Mouse (Mus musculus) MEL (cell line): ENCODE measurements around the gene Nfkbil1.

Experiments used
- CTCF ChIP-seq, 3 experiments: IDR thresholded peaks in 2 of 3; conservative IDR thresholded peaks in 1 of 3; 2 replicates each; pipeline ENCODE4 v1.5.1; 2011 to 2012; ENCODE audit warnings: low read length in 3 of 3, low read depth in 2 of 3, mild to moderate bottlenecking in 2 of 3, improper control_type of control experiment in 1 of 3, inconsistent platforms in 1 of 3, mixed read lengths in 1 of 3, moderate library complexity in 1 of 3; ENCODE audit not compliant: control insufficient read depth in 1 of 3, insufficient read depth in 1 of 3, poor library complexity in 1 of 3, severe bottlenecking in 1 of 3
- EP300 ChIP-seq, 2 experiments: IDR thresholded peaks; 2 replicates each; pipeline ENCODE4 v1.6.1; 2011; ENCODE audit warnings: improper control_type of control experiment in 2 of 2, low read length in 2 of 2, low read depth in 1 of 2, mild to moderate bottlenecking in 1 of 2
- ETS1 ChIP-seq: IDR thresholded peaks from 2 replicates; pipeline ENCODE4 v1.6.1; 2012; ENCODE audit warnings: low read depth, mild to moderate bottlenecking, inconsistent platforms, low read length, improper control_type of control experiment, moderate library complexity
- POLR2A ChIP-seq, 2 experiments: IDR thresholded peaks; 2 replicates each; pipeline ENCODE4 v1.6.1; 2011 to 2012; ENCODE audit warnings: low read length in 2 of 2, mild to moderate bottlenecking in 2 of 2, control low read depth in 1 of 2, improper control_type of control experiment in 1 of 2, low read depth in 1 of 2, moderate library complexity in 1 of 2; ENCODE audit not compliant: control insufficient read depth in 1 of 2, insufficient read depth in 1 of 2, poor library complexity in 1 of 2
- POLR2AphosphoS5 ChIP-seq: IDR thresholded peaks from 2 replicates; pipeline ENCODE4 v1.6.1; 2012; ENCODE audit warnings: low read depth, borderline replicate concordance, mild to moderate bottlenecking, inconsistent platforms, low read length, moderate library complexity, mixed read lengths
- USF2 ChIP-seq, 2 experiments: IDR thresholded peaks; 2 replicates each; pipeline ENCODE4 v1.6.1; 2011 to 2012; ENCODE audit warnings: improper control_type of control experiment in 2 of 2, low read length in 2 of 2, borderline replicate concordance in 1 of 2, inconsistent platforms in 1 of 2, low read depth in 1 of 2, mild to moderate bottlenecking in 1 of 2; ENCODE audit not compliant: insufficient read depth in 1 of 2
- ZC3H11A ChIP-seq: IDR thresholded peaks from 2 replicates; pipeline ENCODE4 v1.6.1; 2012; ENCODE audit warnings: low read depth, mild to moderate bottlenecking, inconsistent platforms, low read length, improper control_type of control experiment

- no peak for TF ChIP-seq ZC3H11A
- TF ChIP-seq ETS1: no peak
- TF ChIP-seq POLR2AphosphoS5: no peak
- TF ChIP-seq USF2 (IDR thresholded peaks at IDR 0.05; ENCODE audit: borderline replicate concordance in 1 of 2, insufficient read depth in 1 of 2, low read depth in 1 of 2, low read length in 2 of 2): no peak
- TF ChIP-seq CTCF (IDR thresholded peaks at IDR 0.05 in 2 of 3, conservative IDR thresholded peaks at IDR 0.05 in 1 of 3; ENCODE audit: control insufficient read depth in 1 of 3, insufficient read depth in 1 of 3, low read depth in 2 of 3, low read length in 3 of 3, poor library complexity in 1 of 3, severe bottlenecking in 1 of 3): no peak
- no peak for TF ChIP-seq EP300 (IDR thresholded peaks at IDR 0.05; ENCODE audit: low read depth in 1 of 2, low read length in 2 of 2)
- TF ChIP-seq POLR2A (IDR thresholded peaks at IDR 0.05; ENCODE audit: control insufficient read depth in 1 of 2, insufficient read depth in 1 of 2, low read depth in 1 of 2, low read length in 2 of 2, poor library complexity in 1 of 2): no peak
Observed at GRCm38 (mm10) chr17:35237504-35237903, 1.9 kb upstream of the Nfkbil1 start.
